Mouse (Mus musculus) heart, postnatal 14 days (tissue): ENCODE data around the gene Tlr9. TPM values are rescaled to one million over a fixed set of nuclear protein-coding genes. Genes with fewer than 3 reads are reported as not detected.

ENCODE experiments used
- DNase-seq, 2 experiments: peaks; one replicate each; pipeline ENCODE4 v3.0.0; 2021 to 2022
- intact Hi-C: fragments of 180-260 bp; cut with DNase I; formaldehyde crosslinking; loops from one replicate; pipeline ENCODE4 v1.15.1; 2025
- long read RNA-seq, 2 experiments: library from polyadenylated mRNA; stranded (forward); transcript quantifications; one replicate each; pipeline ENCODE4 v2.0.0; 2021
- total RNA-seq, 2 experiments: library from RNA; stranded (reverse); gene quantifications; 2 replicates each; pipeline ENCODE4 v1.2.3; 2021

Tlr9 gene
- under 1 TPM; 0.55 to 0.88 TPM for total RNA-seq
- long read RNA-seq, experiment 1: 0 reads
- long read RNA-seq, experiment 2: 0 reads

- no peak for DNase-seq
- intact Hi-C loops: no loop called here
Observed at GRCm38 (mm10) chr9:106222261-106222851, at the start of gene Tlr9. Tlr9 (plus strand) TSS chr9:106222598.

- intact Hi-C loops: no loop called here
- no peak for DNase-seq
Observed at GRCm38 (mm10) chr9:106173363-106173762, 49.0 kb upstream of the Tlr9 start.

GRCm38 (mm10) chr9:106175552-106176200 is 46.7 kb upstream of the Tlr9 start:
- DNase-seq: no peak
- intact Hi-C loops: no loop called here

GRCm38 (mm10) chr9:106176769-106177168 is 45.6 kb upstream of the Tlr9 start:
- intact Hi-C loops: no loop called here
- DNase-seq: no peak

GRCm38 (mm10) chr9:106177799-106178198 is 44.6 kb upstream of the Tlr9 start:
- no peak for DNase-seq
- intact Hi-C loops: no loop called here

- intact Hi-C loops: no loop called here
Observed at GRCm38 (mm10) chr9:106179454-106179853, 42.9 kb upstream of the Tlr9 start.

GRCm38 (mm10) chr9:106179964-106180363 is 42.4 kb upstream of the Tlr9 start:
- no peak for DNase-seq
- intact Hi-C loops: no loop called here

More at GRCm38 (mm10) chr9:106179454-106179853, 42.9 kb upstream of the Tlr9 start:
- no peak for DNase-seq

- DNase-seq: no peak
- intact Hi-C loops: no loop called here
Observed at GRCm38 (mm10) chr9:106182146-106182545, 40.3 kb upstream of the Tlr9 start.

- no peak for DNase-seq
- intact Hi-C loops: no loop called here
Observed at GRCm38 (mm10) chr9:106183996-106184395, 38.4 kb upstream of the Tlr9 start.

GRCm38 (mm10) chr9:106191355-106191754 is 31.0 kb upstream of the Tlr9 start:
- DNase-seq: no peak
- intact Hi-C loops: no loop called here

GRCm38 (mm10) chr9:106192024-106192423 is 30.4 kb upstream of the Tlr9 start:
- no peak for DNase-seq
- intact Hi-C loops: no loop called here

- intact Hi-C loops: no loop called here
- no peak for DNase-seq
Observed at GRCm38 (mm10) chr9:106192998-106193397, 29.4 kb upstream of the Tlr9 start.

- DNase-seq: no peak
- intact Hi-C loops: no loop called here
Observed at GRCm38 (mm10) chr9:106193930-106194807, 28.2 kb upstream of the Tlr9 start.

- DNase-seq: no peak
- intact Hi-C loops: no loop called here
Observed at GRCm38 (mm10) chr9:106195693-106196092, 26.7 kb upstream of the Tlr9 start.

- DNase-seq: no peak
- intact Hi-C loops: no loop called here
Observed at GRCm38 (mm10) chr9:106197081-106197713, 25.2 kb upstream of the Tlr9 start.

GRCm38 (mm10) chr9:106197732-106198131 is 24.7 kb upstream of the Tlr9 start:
- intact Hi-C loops: no loop called here
- no peak for DNase-seq

- intact Hi-C loops: no loop called here
Observed at GRCm38 (mm10) chr9:106198962-106199458, 23.4 kb upstream of the Tlr9 start.

GRCm38 (mm10) chr9:106199535-106200272 is 22.7 kb upstream of the Tlr9 start, which contains the start of gene Ppm1m:
Ppm1m (minus strand) TSS chr9:106199746.
- no peak for DNase-seq
- intact Hi-C loops: no loop called here

More at GRCm38 (mm10) chr9:106198962-106199458, 23.4 kb upstream of the Tlr9 start:
- peak; percentile 84 to 86 for DNase-seq

GRCm38 (mm10) chr9:106201895-106202294 is 20.5 kb upstream of the Tlr9 start:
- intact Hi-C loops: no loop called here
- DNase-seq: no peak
